Mouse (Mus musculus) gastrocnemius, adult 18-20 months (tissue): ENCODE results near the gene Ankrd6. TPM values are rescaled to one million over a fixed set of nuclear protein-coding genes. Genes with fewer than 3 reads are reported as not detected.
A peak's percentile ranks its signal among the peaks of the same experiment; 100 is the strongest.
"Not testable (repeated sequence)": the region's sequence is repeated elsewhere in the genome, so short reads cannot be mapped to it uniquely, and the experiment has no call there.

Source experiments
- DNase-seq: peaks from one replicate; pipeline ENCODE4 v3.0.0; 2021; ENCODE audit warnings: low spot score
- long read RNA-seq, 2 experiments: library from polyadenylated mRNA; stranded (forward); transcript quantifications; one replicate each; pipeline ENCODE4 v2.0.0; 2021
- total RNA-seq, 2 experiments: library from RNA; stranded (reverse); gene quantifications; 2 replicates each; pipeline ENCODE4 v1.2.3; 2021

Ankrd6 gene
- total RNA-seq: 1 to 10 TPM; 3.0 to 6.9 TPM
- long read RNA-seq, experiment 1, full-length matches to known transcripts: 4 of 5 reads
- long read RNA-seq, experiment 1, partial matches to known transcripts: 0 of 5 reads
- long read RNA-seq, experiment 1, other reads (novel, unspliced or antisense): 1 of 5 reads
- long read RNA-seq, experiment 2, full-length matches to known transcripts: 7 of 9 reads
- long read RNA-seq, experiment 2, partial matches to known transcripts: 0 of 9 reads
- long read RNA-seq, experiment 2, other reads (novel, unspliced or antisense): 2 of 9 reads

GRCm38 (mm10) chr4:32950356-32951034, at the start of gene Ankrd6:
Ankrd6 (minus strand) TSS chr4:32950841.
- peak; percentile 63 for DNase-seq

GRCm38 (mm10) chr4:32998996-32999395, 48.4 kb upstream of the Ankrd6 start:
- no peak for DNase-seq

- peak; percentile 24 for DNase-seq
Measured at GRCm38 (mm10) chr4:32997571-32997970, 46.9 kb upstream of the Ankrd6 start.

GRCm38 (mm10) chr4:32996083-32996482, 45.4 kb upstream of the Ankrd6 start:
- DNase-seq: no peak

GRCm38 (mm10) chr4:32994168-32994567, 43.5 kb upstream of the Ankrd6 start:
- no peak for DNase-seq

- no peak for DNase-seq
Measured at GRCm38 (mm10) chr4:32989346-32989745, 38.7 kb upstream of the Ankrd6 start.

GRCm38 (mm10) chr4:32987006-32987405, 36.4 kb upstream of the Ankrd6 start:
- DNase-seq: no peak

- no peak for DNase-seq
Measured at GRCm38 (mm10) chr4:32985684-32986083, 35.0 kb upstream of the Ankrd6 start.

GRCm38 (mm10) chr4:32984801-32985675, 34.4 kb upstream of the Ankrd6 start:
- no peak for DNase-seq

GRCm38 (mm10) chr4:32984242-32984641, 33.6 kb upstream of the Ankrd6 start:
- no peak for DNase-seq

GRCm38 (mm10) chr4:32983176-32984155, 32.8 kb upstream of the Ankrd6 start:
- DNase-seq: peak; percentile 72

GRCm38 (mm10) chr4:32982716-32983175, 32.1 kb upstream of the Ankrd6 start, which contains the start of gene Rragd:
Rragd (plus strand) TSS chr4:32983037.
- DNase-seq: no peak

- no peak for DNase-seq
Measured at GRCm38 (mm10) chr4:32982041-32982715, 31.5 kb upstream of the Ankrd6 start.

GRCm38 (mm10) chr4:32981617-32982016, 31.0 kb upstream of the Ankrd6 start:
- no peak for DNase-seq

GRCm38 (mm10) chr4:32980061-32980460, 29.4 kb upstream of the Ankrd6 start:
- no peak for DNase-seq

- no peak for DNase-seq
Measured at GRCm38 (mm10) chr4:32977331-32977730, 26.7 kb upstream of the Ankrd6 start.

- not testable (repeated sequence) for DNase-seq
Measured at GRCm38 (mm10) chr4:32964619-32965018, 14.0 kb upstream of the Ankrd6 start.

- DNase-seq: no peak
Measured at GRCm38 (mm10) chr4:32961394-32961793, 10.8 kb upstream of the Ankrd6 start.

GRCm38 (mm10) chr4:32956423-32956822, 5.8 kb upstream of the Ankrd6 start:
- DNase-seq: no peak

GRCm38 (mm10) chr4:32952681-32953080, 2.0 kb upstream of the Ankrd6 start:
- no peak for DNase-seq
